Mouse (Mus musculus) CH12.LX (cell line): ENCODE results near the gene Cdh23. TPM values are rescaled to one million over a fixed set of nuclear protein-coding genes. Genes with fewer than 3 reads are reported as not detected.

Source experiments
- DNase-seq: peaks from one replicate; pipeline ENCODE4 v3.0.0-alpha.2; 2013; ENCODE audit errors: extremely low read depth
- H3K27ac ChIP-seq: 2 replicates; pipeline ENCODE4 v1.5.1; 2012; ENCODE audit warnings: low read depth, mild to moderate bottlenecking, control low read depth, moderate library complexity; ENCODE audit not compliant: insufficient read depth
- H3K27me3 ChIP-seq: replicated peaks from 2 replicates; pipeline ENCODE3; 2012; ENCODE audit warnings: inconsistent platforms
- H3K36me3 ChIP-seq, 2 experiments: replicated peaks in 1 of 2; 2 replicates each; pipeline versions ENCODE3 to v1.6.1; 2012; ENCODE audit warnings: inconsistent platforms in 1 of 2, low read length in 1 of 2, mild to moderate bottlenecking in 1 of 2, mixed read lengths in 1 of 2, moderate library complexity in 1 of 2; ENCODE audit not compliant: control insufficient read depth in 1 of 2, insufficient read depth in 1 of 2
- H3K4me1 ChIP-seq, 2 experiments: 2 replicates each; pipeline ENCODE4 v1.6.1; 2012; ENCODE audit warnings: inconsistent platforms in 1 of 2, moderate library complexity in 1 of 2; ENCODE audit not compliant: insufficient read depth in 2 of 2, control insufficient read depth in 1 of 2
- H3K4me2 ChIP-seq: 2 replicates; pipeline ENCODE4 v1.6.1; 2012; ENCODE audit warnings: low read depth, mild to moderate bottlenecking, control low read depth; ENCODE audit not compliant: poor library complexity, insufficient read depth, severe bottlenecking
- H3K4me3 ChIP-seq, 3 experiments: fragments of 150-350 bp in 1 of 3; sonication (generic) in 1 of 3; replicated peaks in 1 of 3; 2 replicates each; pipeline versions ENCODE3 to v1.5.1; 2011 to 2012; ENCODE audit warnings: low read depth in 2 of 3, low read length in 2 of 3, mild to moderate bottlenecking in 2 of 3, moderate library complexity in 2 of 3, control low read depth in 1 of 3, improper control_type of control experiment in 1 of 3, inconsistent platforms in 1 of 3, mixed read lengths in 1 of 3; ENCODE audit not compliant: poor library complexity in 1 of 3
- H3K79me2 ChIP-seq: replicated peaks from 2 replicates; pipeline ENCODE4 v1.6.1; 2012; ENCODE audit warnings: mild to moderate bottlenecking, moderate library complexity; ENCODE audit not compliant: control insufficient read depth, poor library complexity, insufficient read depth, severe bottlenecking; ENCODE audit errors: extremely low read depth
- H3K9ac ChIP-seq: 2 replicates; pipeline ENCODE4 v1.6.1; 2012; ENCODE audit warnings: low read depth, mild to moderate bottlenecking, control low read depth, moderate library complexity; ENCODE audit not compliant: insufficient read depth
- H3K9me3 ChIP-seq: replicated peaks from 2 replicates; pipeline ENCODE3; 2012; ENCODE audit warnings: low read length, inconsistent platforms, mixed read lengths
- CHD1 ChIP-seq: IDR thresholded peaks from 2 replicates; pipeline ENCODE4 v1.6.1; 2012; ENCODE audit warnings: low read depth, low read length, improper control_type of control experiment, inconsistent platforms
- CHD2 ChIP-seq: IDR thresholded peaks from 2 replicates; pipeline ENCODE4 v1.6.1; 2011; ENCODE audit warnings: low read length, improper control_type of control experiment
- CTCF ChIP-seq, 2 experiments: IDR thresholded peaks in 1 of 2; conservative IDR thresholded peaks in 1 of 2; 2 replicates each; pipeline ENCODE4 v1.5.1; 2011 to 2012; ENCODE audit warnings: low read depth in 2 of 2, low read length in 2 of 2, improper control_type of control experiment in 1 of 2, inconsistent platforms in 1 of 2, mild to moderate bottlenecking in 1 of 2, moderate library complexity in 1 of 2
- E2F4 ChIP-seq: IDR thresholded peaks from 2 replicates; pipeline ENCODE4 v1.6.1; 2011; ENCODE audit warnings: low read depth, low read length, improper control_type of control experiment; ENCODE audit not compliant: insufficient replicate concordance
- ETS1 ChIP-seq: conservative IDR thresholded peaks from 2 replicates; pipeline ENCODE4 v1.6.1; 2012; ENCODE audit warnings: low read depth, mild to moderate bottlenecking, inconsistent platforms, low read length, improper control_type of control experiment, moderate library complexity
- HCFC1 ChIP-seq: IDR thresholded peaks from 2 replicates; pipeline ENCODE4 v1.6.1; 2012; ENCODE audit warnings: low read depth, mild to moderate bottlenecking, inconsistent platforms, low read length, improper control_type of control experiment
- IRF4 ChIP-seq: IDR thresholded peaks from 2 replicates; pipeline ENCODE4 v1.6.1; 2014; ENCODE audit warnings: low read depth, mild to moderate bottlenecking, inconsistent platforms, low read length, improper control_type of control experiment
- KAT2A ChIP-seq: IDR thresholded peaks from 2 replicates; pipeline ENCODE4 v1.6.1; 2012; ENCODE audit warnings: low read length, improper control_type of control experiment, inconsistent platforms; ENCODE audit not compliant: insufficient replicate concordance
- MAFK ChIP-seq: IDR thresholded peaks from 2 replicates; pipeline ENCODE4 v1.6.1; 2011; ENCODE audit warnings: low read length, improper control_type of control experiment; ENCODE audit not compliant: insufficient replicate concordance
- MAX ChIP-seq: IDR thresholded peaks from 2 replicates; pipeline ENCODE4 v1.6.1; 2011; ENCODE audit warnings: low read length, improper control_type of control experiment
- MAZ ChIP-seq: IDR thresholded peaks from 2 replicates; pipeline ENCODE4 v1.6.1; 2012; ENCODE audit warnings: low read depth, mild to moderate bottlenecking, inconsistent platforms, low read length, improper control_type of control experiment, moderate library complexity
- MEF2A ChIP-seq: IDR thresholded peaks from 2 replicates; pipeline ENCODE4 v1.6.1; 2014; ENCODE audit warnings: low read depth, mild to moderate bottlenecking, inconsistent platforms, low read length, improper control_type of control experiment, borderline replicate concordance
- PAX5 ChIP-seq: IDR thresholded peaks from 2 replicates; pipeline ENCODE4 v1.6.1; 2012; ENCODE audit warnings: low read length, inconsistent platforms, mixed read lengths
- POLR2A ChIP-seq: IDR thresholded peaks from 2 replicates; pipeline ENCODE4 v1.6.1; 2011; ENCODE audit warnings: low read depth, mild to moderate bottlenecking, improper control_type of control experiment, low read length
- RCOR1 ChIP-seq: conservative IDR thresholded peaks from 2 replicates; pipeline ENCODE4 v1.6.1; 2012; ENCODE audit warnings: low read depth, mild to moderate bottlenecking, inconsistent platforms, low read length, improper control_type of control experiment
- SIN3A ChIP-seq: IDR thresholded peaks from 2 replicates; pipeline ENCODE4 v1.6.1; 2012; ENCODE audit warnings: low read length, improper control_type of control experiment, inconsistent platforms
- SMC3 ChIP-seq: IDR thresholded peaks from 2 replicates; pipeline ENCODE4 v1.6.1; 2011; ENCODE audit warnings: low read depth, low read length, improper control_type of control experiment
- UBTF ChIP-seq: IDR thresholded peaks from 2 replicates; pipeline ENCODE4 v1.6.1; 2012; ENCODE audit warnings: low read depth, mild to moderate bottlenecking, inconsistent platforms, low read length, improper control_type of control experiment, moderate library complexity
- ZC3H11A ChIP-seq: IDR thresholded peaks from 2 replicates; pipeline ENCODE4 v1.6.1; 2012; ENCODE audit warnings: low read depth, mild to moderate bottlenecking, inconsistent platforms, low read length, improper control_type of control experiment
- dilution Hi-C: fragments of 300-500 bp; cut with MboI; formaldehyde crosslinking; loops from 2 replicates; pipeline ENCODE4 v1.14.3; 2020; ENCODE audit warnings: low sequenced_read_pairs; ENCODE audit not compliant: extremely low pct_unique_long_range_greater_than_20kb, extremely low pct_ligation_motif_present
- in situ Hi-C: fragments of 300-500 bp; cut with MboI; formaldehyde crosslinking; loops from 3 replicates; pipeline ENCODE4 v1.14.3; 2019; ENCODE audit warnings: low sequenced_read_pairs, low pct_ligation_motif_present, low pct_unique_long_range_greater_than_20kb, mixed read lengths
- polyA plus RNA-seq: library from polyadenylated mRNA; unstranded; fragments of >175 nt; gene quantifications from 2 replicates; pipeline ENCODE4 v1.2.1, GENCODE M21; 2012; ENCODE audit warnings: low read depth; ENCODE audit not compliant: insufficient read length
- total RNA-seq, 2 experiments: library from RNA; depleted of rRNA; stranded (reverse); fragments of 300-350 nt in 1 of 2; fragments of >200 nt in 1 of 2; gene quantifications; 2 replicates each; pipeline ENCODE4 v1.2.3; 2012 to 2014

Gene Cdh23
- total and polyA plus RNA-seq, 3 experiments = 0.20 to 0.73 (median 0.30) TPM

- no peak for DNase-seq
- peaks cover 92% of the 10 kb centered on the region for H3K27me3 ChIP-seq
- H3K9me3 ChIP-seq = peaks cover 2% of the 10 kb centered on the region
- H3K4me1 ChIP-seq = no peaks in the 10 kb centered on the region
- no peaks in the 10 kb centered on the region for H3K36me3 ChIP-seq
- in situ Hi-C loops = no loop called here
- no peak overlapping the region for H3K4me2 ChIP-seq
- no peak overlapping the region for H3K27ac ChIP-seq
- dilution Hi-C loops = no loop called here
- H3K79me2 ChIP-seq = no peaks in the 10 kb centered on the region
- no peak overlapping the region for H3K4me3 ChIP-seq
- H3K9ac ChIP-seq = no peak overlapping the region
- TF ChIP-seq HCFC1 (no peak), E2F4 (no peak), MAFK (no peak), CTCF (conservative IDR thresholded peaks at IDR 0.05 in 1 of 2, IDR thresholded peaks at IDR 0.05 in 1 of 2; ENCODE audit: low read depth in 2 of 2, low read length in 2 of 2) (no peak), KAT2A (no peak), MAX (no peak), ETS1 (no peak), SMC3 (no peak), POLR2A (no peak), UBTF (no peak), SIN3A (no peak), CHD2 (no peak), RCOR1 (no peak), PAX5 (no peak), ZC3H11A (no peak), IRF4 (no peak), CHD1 (no peak), MAZ (no peak), MEF2A (no peak)
Observed at GRCm38 (mm10) chr10:60585691-60586090, 110.6 kb downstream of the Cdh23 start.

- Histone ChIP-seq H3K9ac (no peak overlapping the region), H3K27me3 (peaks cover 94% of the 10 kb centered on the region), H3K79me2 (no peaks in the 10 kb centered on the region), H3K4me3 (no peak overlapping the region), H3K9me3 (peaks cover 13% of the 10 kb centered on the region), H3K27ac (no peak overlapping the region), H3K4me2 (no peak overlapping the region), H3K36me3 (no peaks in the 10 kb centered on the region), H3K4me1 (no peaks in the 10 kb centered on the region)
- dilution Hi-C loops (no loop called here), in situ Hi-C loops (no loop called here)
- TF ChIP-seq IRF4 = no peak
- DNase-seq = no peak
Observed at GRCm38 (mm10) chr10:60582956-60583355, 113.3 kb downstream of the Cdh23 start.
